Mouse (Mus musculus): ENCODE measurements around the gene Commd1. TPM values are rescaled to one million over a fixed set of nuclear protein-coding genes. Genes with fewer than 3 reads are reported as not detected.

Gene Commd1
- total and polyA plus RNA-seq, 3 experiments: 102 to 113 TPM; not detected in 1

DNA sequence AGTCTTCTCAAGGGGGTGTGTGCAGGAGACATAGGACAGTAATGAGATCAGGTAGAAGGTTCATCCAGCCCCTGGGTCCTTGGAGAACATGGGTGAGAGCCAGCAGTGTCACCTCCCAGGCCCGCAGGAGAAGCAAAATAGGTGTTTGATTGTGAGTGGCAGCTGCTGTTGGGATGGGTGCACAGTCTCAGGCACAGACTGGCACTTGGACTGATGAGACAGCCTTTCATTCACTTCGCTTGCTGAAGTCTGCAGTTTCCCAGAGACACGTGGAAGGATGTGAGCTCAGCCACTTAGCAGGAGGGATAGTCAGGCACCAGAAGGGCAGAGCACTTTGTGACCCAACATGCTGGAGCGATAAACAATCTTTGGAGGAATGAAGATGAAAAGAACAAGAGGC is 118.6 kb downstream of the Commd1 start:
- peaks cover 4 to 6% of the 10 kb centered on the region in 2 experiments for H3K4me1 ChIP-seq (ENCODE audit: control insufficient read depth in 1 of 2, insufficient read depth in 2 of 2, low read length in 2 of 2)
- H3K79me2 ChIP-seq (ENCODE audit: control insufficient read depth, insufficient read depth, low read length, poor library complexity): peaks cover 10% of the 10 kb centered on the region
- no peaks in the 10 kb centered on the region for H3K9me3 ChIP-seq (replicated peaks; ENCODE audit: insufficient read depth, low read length)
- H3K27me3 ChIP-seq (ENCODE audit: control insufficient read depth in 1 of 2, insufficient read depth in 2 of 2, low read length in 2 of 2): no peaks in the 10 kb centered on the region
- H3K36me3 ChIP-seq (ENCODE audit: control insufficient read depth in 1 of 2, insufficient read depth in 2 of 2, low read length in 2 of 2): peaks cover 0 to 5% of the 10 kb centered on the region in 2 experiments; a peak in 2 of 4 replicates
- no peak for TF ChIP-seq RCOR1 (IDR thresholded peaks at IDR 0.05; ENCODE audit: low read depth, low read length)
- no peak for TF ChIP-seq NELFE (IDR thresholded peaks at IDR 0.05; ENCODE audit: low read depth, low read length)
- no peak for TF ChIP-seq MEF2A (IDR thresholded peaks at IDR 0.05; ENCODE audit: extremely low read depth, insufficient replicate concordance, low read depth, low read length, poor library complexity, severe bottlenecking)
- no peak for TF ChIP-seq BHLHE40 (IDR thresholded peaks at IDR 0.05; ENCODE audit: borderline replicate concordance, low read depth, low read length)
- TF ChIP-seq ZKSCAN1 (IDR thresholded peaks at IDR 0.05; ENCODE audit: low read depth, low read length): no peak
- no peak for TF ChIP-seq TCF12 (IDR thresholded peaks at IDR 0.05; ENCODE audit: low read depth, low read length)
- no peak for TF ChIP-seq UBTF (IDR thresholded peaks at IDR 0.05; ENCODE audit: borderline replicate concordance, insufficient read depth, low read depth, low read length)
- TF ChIP-seq EP300 (IDR thresholded peaks at IDR 0.05; ENCODE audit: low read depth in 1 of 2, low read length in 2 of 2): no peak
- no peak for TF ChIP-seq ZNF384 (IDR thresholded peaks at IDR 0.05; ENCODE audit: low read depth, low read length)
- TF ChIP-seq TBP (IDR thresholded peaks at IDR 0.05; ENCODE audit: low read depth, low read length): no peak
- no peak for TF ChIP-seq POLR2AphosphoS2 (IDR thresholded peaks at IDR 0.05; ENCODE audit: low read length)
- TF ChIP-seq MAFK (IDR thresholded peaks at IDR 0.05; ENCODE audit: borderline replicate concordance, low read depth, low read length): no peak
- no peak for TF ChIP-seq SIN3A (IDR thresholded peaks at IDR 0.05; ENCODE audit: low read length)
- TF ChIP-seq ETS1 (IDR thresholded peaks at IDR 0.05; ENCODE audit: low read depth, low read length): no peak
- TF ChIP-seq MYC (IDR thresholded peaks at IDR 0.05; ENCODE audit: low read depth, low read length): no peak
- no peak for TF ChIP-seq ZMIZ1 (IDR thresholded peaks at IDR 0.05; ENCODE audit: low read depth, low read length)
- no peak for TF ChIP-seq ZC3H11A (IDR thresholded peaks at IDR 0.05; ENCODE audit: low read depth, low read length)
- TF ChIP-seq HCFC1 (IDR thresholded peaks at IDR 0.05; ENCODE audit: low read depth, low read length): no peak
- TF ChIP-seq USF1 (IDR thresholded peaks at IDR 0.05; ENCODE audit: low read depth, low read length): no peak
- no peak for TF ChIP-seq JUND (IDR thresholded peaks at IDR 0.05; ENCODE audit: low read depth, low read length)
- no peak overlapping the region for H3K4me3 ChIP-seq (ENCODE audit: control insufficient read depth in 1 of 2, insufficient read depth in 1 of 2, low read depth in 2 of 2, low read length in 2 of 2)
- DNase-seq (ENCODE audit: low read depth, low spot score): no peak
- H3K9ac ChIP-seq (ENCODE audit: control insufficient read depth, low read depth, low read length, poor library complexity, severe bottlenecking): no peak overlapping the region
- H3K27ac ChIP-seq (ENCODE audit: control insufficient read depth, low read depth, low read length): no peak overlapping the region

DNA sequence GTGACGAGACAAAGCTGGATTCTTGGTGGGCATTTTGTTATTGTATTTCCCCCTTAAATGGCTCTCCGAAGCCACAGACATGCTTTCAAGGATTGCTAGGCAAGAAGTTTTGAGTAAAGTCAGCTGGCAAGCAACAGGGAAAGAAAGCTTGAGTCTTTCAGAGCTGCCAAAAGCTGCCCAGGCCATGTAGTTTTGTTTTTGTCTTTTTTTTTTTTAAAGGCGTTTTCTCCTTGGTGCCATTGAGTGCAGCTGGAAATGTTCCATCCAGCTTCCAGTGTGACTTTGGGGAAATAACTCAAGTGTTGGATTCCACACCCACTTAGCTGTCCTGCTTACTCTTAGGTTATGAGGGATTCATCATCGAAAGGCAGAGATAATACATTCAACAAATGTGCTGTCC is 120.9 kb downstream of the Commd1 start:
- DNase-seq (ENCODE audit: low read depth, low spot score): no peak
- Histone ChIP-seq H3K9me3 (replicated peaks; ENCODE audit: insufficient read depth, low read length) (no peaks in the 10 kb centered on the region), H3K27me3 (ENCODE audit: control insufficient read depth in 1 of 2, insufficient read depth in 2 of 2, low read length in 2 of 2) (no peaks in the 10 kb centered on the region), H3K4me1 (ENCODE audit: control insufficient read depth in 1 of 2, insufficient read depth in 2 of 2, low read length in 2 of 2) (peaks cover 13 to 18% of the 10 kb centered on the region in 2 experiments), H3K79me2 (ENCODE audit: control insufficient read depth, insufficient read depth, low read length, poor library complexity) (peaks cover 31% of the 10 kb centered on the region), H3K27ac (ENCODE audit: control insufficient read depth, low read depth, low read length) (no peak overlapping the region), H3K4me3 (ENCODE audit: control insufficient read depth in 1 of 2, insufficient read depth in 1 of 2, low read depth in 2 of 2, low read length in 2 of 2) (no peak overlapping the region; a peak in 1 of 4 replicates), H3K36me3 (ENCODE audit: control insufficient read depth in 1 of 2, insufficient read depth in 2 of 2, low read length in 2 of 2) (peaks cover 0 to 18% of the 10 kb centered on the region in 2 experiments; a peak in 2 of 4 replicates), H3K9ac (ENCODE audit: control insufficient read depth, low read depth, low read length, poor library complexity, severe bottlenecking) (no peak overlapping the region)
- TF ChIP-seq SIN3A (IDR thresholded peaks at IDR 0.05; ENCODE audit: low read length) (no peak), MAX (IDR thresholded peaks at IDR 0.05; ENCODE audit: low read length) (no peak), RCOR1 (IDR thresholded peaks at IDR 0.05; ENCODE audit: low read depth, low read length) (no peak), POLR2AphosphoS2 (IDR thresholded peaks at IDR 0.05; ENCODE audit: low read length) (no peak), MXI1 (IDR thresholded peaks at IDR 0.05; ENCODE audit: low read depth, low read length) (no peak), JUND (IDR thresholded peaks at IDR 0.05; ENCODE audit: low read depth, low read length) (no peak), CTCF (IDR thresholded peaks at IDR 0.05 in 2 of 3, conservative IDR thresholded peaks at IDR 0.05 in 1 of 3; ENCODE audit: control insufficient read depth in 1 of 3, insufficient read depth in 1 of 3, low read depth in 2 of 3, low read length in 3 of 3, poor library complexity in 1 of 3, severe bottlenecking in 1 of 3) (no peak)
